Mouse (Mus musculus): ENCODE results near the gene Notch3. TPM values are rescaled to one million over a fixed set of nuclear protein-coding genes. Genes with fewer than 3 reads are reported as not detected.
A peak's percentile ranks its signal among the peaks of the same experiment; 100 is the strongest.
"Not testable (repeated sequence)": the region's sequence is repeated elsewhere in the genome, so short reads cannot be mapped to it uniquely, and the experiment has no call there.

Notch3 gene
- polyA plus RNA-seq, 1 experiment from 2014 or later: 14.5 TPM

- no peak overlapping the region for H3K4me3 ChIP-seq (replicated peaks; ENCODE audit: low read length)
- ATAC-seq (ENCODE audit: insufficient read depth, low FRiP score): no peak
- H3K27me3 ChIP-seq (ENCODE audit: control insufficient read depth, insufficient read depth, low read length): no peaks in the 10 kb centered on the region
- no peak overlapping the region for H3K27ac ChIP-seq (ENCODE audit: low read length)
- no peaks in the 10 kb centered on the region for H3K9me3 ChIP-seq (replicated peaks; ENCODE audit: control insufficient read depth, low read length)
- peaks cover 11% of the 10 kb centered on the region; the same call in 1 of the 2 replicates for H3K4me1 ChIP-seq (ENCODE audit: control insufficient read depth, insufficient read depth, low read length)
- H3K4me2 ChIP-seq (ENCODE audit: low read depth, low read length): no peak overlapping the region
- H3K36me3 ChIP-seq (ENCODE audit: control insufficient read depth, insufficient read depth, low read length): no peaks in the 10 kb centered on the region
- WGBS: 82% methylated on average over 5 of the region's 5 CpGs
- H3K9ac ChIP-seq (ENCODE audit: low read length): no peak overlapping the region
These were observed 73.8 kb downstream of the Notch3 start for GRCm38 (mm10) chr17:32092895-32093294.

DNA sequence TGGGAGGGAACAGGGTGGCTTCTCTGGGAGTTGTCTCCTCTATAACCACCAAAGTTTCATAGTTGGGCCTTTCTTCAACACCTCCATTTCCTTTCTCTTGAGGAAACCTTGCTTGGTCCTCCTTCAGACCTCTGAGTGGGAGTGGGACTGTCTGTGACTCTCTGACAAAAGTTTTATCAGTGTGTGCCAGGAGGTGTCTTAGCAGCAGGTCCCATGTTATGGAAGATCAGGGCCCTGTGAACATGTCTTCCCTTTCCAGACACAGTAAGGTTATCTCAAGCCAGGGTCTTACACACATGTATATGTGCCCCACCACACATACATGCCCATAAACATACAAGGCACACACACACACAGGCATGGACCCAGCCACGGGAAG lies 74.4 kb downstream of the Notch3 start:
- Histone ChIP-seq H3K36me3 (ENCODE audit: control insufficient read depth, insufficient read depth, low read length) (no peaks in the 10 kb centered on the region), H3K4me3 (replicated peaks; ENCODE audit: low read length) (no peak overlapping the region), H3K4me2 (ENCODE audit: low read depth, low read length) (no peak overlapping the region), H3K27me3 (ENCODE audit: control insufficient read depth, insufficient read depth, low read length) (no peaks in the 10 kb centered on the region), H3K4me1 (ENCODE audit: control insufficient read depth, insufficient read depth, low read length) (peaks cover 11% of the 10 kb centered on the region; the same call in 1 of the 2 replicates), H3K27ac (ENCODE audit: low read length) (no peak overlapping the region), H3K9ac (ENCODE audit: low read length) (no peak overlapping the region), H3K9me3 (replicated peaks; ENCODE audit: control insufficient read depth, low read length) (no peaks in the 10 kb centered on the region)
- ATAC-seq (ENCODE audit: insufficient read depth, low FRiP score): no peak
- WGBS: 73% methylated on average over 1 of the region's 1 CpGs

DNA sequence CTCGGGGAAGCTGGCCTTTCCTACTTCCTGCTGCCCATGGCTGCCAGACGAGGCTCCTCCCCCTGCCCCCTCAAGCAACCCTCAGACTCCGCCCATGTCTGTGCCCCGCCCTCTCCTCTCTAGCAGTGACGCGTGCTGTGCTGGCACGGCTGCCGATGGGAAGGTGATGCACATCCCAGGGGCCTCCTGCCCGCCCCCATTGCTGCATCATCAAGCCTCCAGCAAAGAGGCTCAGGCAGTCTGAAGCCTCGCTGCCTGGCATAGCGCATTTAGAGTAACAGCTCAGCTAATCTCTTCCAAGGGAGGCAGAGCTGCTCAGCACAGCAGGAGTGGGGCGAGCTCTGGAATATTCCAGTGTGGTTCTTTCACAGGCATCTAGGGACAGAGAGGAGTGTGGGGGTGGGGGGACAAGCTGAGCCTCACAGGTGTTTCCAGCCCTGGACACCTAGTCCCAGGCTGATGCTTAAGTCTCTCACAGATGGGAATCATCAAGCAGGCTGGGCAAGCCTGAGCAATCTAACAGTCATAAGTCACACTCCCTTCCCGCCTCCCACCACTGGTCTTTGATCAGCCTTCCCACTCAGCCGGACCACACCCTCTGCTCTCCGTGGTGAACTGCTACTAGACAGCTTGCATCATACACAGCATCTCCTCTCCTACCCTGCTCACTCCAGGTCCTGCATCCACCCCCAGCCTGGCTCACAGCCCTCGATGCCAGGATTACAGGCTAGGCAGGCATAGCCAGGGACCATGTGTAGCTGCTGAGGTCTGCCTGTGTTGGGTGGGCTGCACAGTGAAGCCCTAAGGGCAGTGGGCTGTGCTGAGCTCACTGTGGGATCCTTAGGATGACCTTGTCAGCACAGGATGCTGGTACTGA lies 75.0 kb downstream of the Notch3 start:
- peak overlapping the region; percentile 58; the same call in 1 of the 2 replicates for H3K9ac ChIP-seq (ENCODE audit: low read length)
- H3K36me3 ChIP-seq (ENCODE audit: control insufficient read depth, insufficient read depth, low read length); H3K27me3 ChIP-seq (ENCODE audit: control insufficient read depth, insufficient read depth, low read length); H3K9me3 ChIP-seq (replicated peaks; ENCODE audit: control insufficient read depth, low read length): not testable (repeated sequence)
- H3K4me1 ChIP-seq (ENCODE audit: control insufficient read depth, insufficient read depth, low read length): peaks cover 11% of the 10 kb centered on the region; the same call in 1 of the 2 replicates
- H3K4me2 ChIP-seq (ENCODE audit: low read depth, low read length): peak overlapping the region; percentile 61
- peak; percentile 92 for ATAC-seq (ENCODE audit: insufficient read depth, low FRiP score)
- H3K27ac ChIP-seq (ENCODE audit: low read length): peak overlapping the region; percentile 66
- WGBS: 6% methylated on average over 13 of the region's 16 CpGs
- peak overlapping the region; percentile 40 for H3K4me3 ChIP-seq (replicated peaks; ENCODE audit: low read length)

GRCm38 (mm10) chr17:32091032-32091363 lies 75.7 kb downstream of the Notch3 start:
- Histone ChIP-seq H3K27ac (ENCODE audit: low read length) (peak overlapping the region; percentile 66), H3K4me2 (ENCODE audit: low read depth, low read length) (peak overlapping the region; percentile 61), H3K27me3 (ENCODE audit: control insufficient read depth, insufficient read depth, low read length) (no peaks in the 10 kb centered on the region), H3K9me3 (replicated peaks; ENCODE audit: control insufficient read depth, low read length) (no peaks in the 10 kb centered on the region), H3K4me3 (replicated peaks; ENCODE audit: low read length) (peak overlapping the region; percentile 40), H3K36me3 (ENCODE audit: control insufficient read depth, insufficient read depth, low read length) (no peaks in the 10 kb centered on the region), H3K9ac (ENCODE audit: low read length) (peak overlapping the region; percentile 58; the same call in 1 of the 2 replicates), H3K4me1 (ENCODE audit: control insufficient read depth, insufficient read depth, low read length) (peaks cover 11% of the 10 kb centered on the region; the same call in 1 of the 2 replicates)
- peak; percentile 14; the same call in 1 of the 2 replicates for ATAC-seq (ENCODE audit: insufficient read depth, low FRiP score)
- 25% methylated on average over 1 of the region's 1 CpGs for WGBS

DNA sequence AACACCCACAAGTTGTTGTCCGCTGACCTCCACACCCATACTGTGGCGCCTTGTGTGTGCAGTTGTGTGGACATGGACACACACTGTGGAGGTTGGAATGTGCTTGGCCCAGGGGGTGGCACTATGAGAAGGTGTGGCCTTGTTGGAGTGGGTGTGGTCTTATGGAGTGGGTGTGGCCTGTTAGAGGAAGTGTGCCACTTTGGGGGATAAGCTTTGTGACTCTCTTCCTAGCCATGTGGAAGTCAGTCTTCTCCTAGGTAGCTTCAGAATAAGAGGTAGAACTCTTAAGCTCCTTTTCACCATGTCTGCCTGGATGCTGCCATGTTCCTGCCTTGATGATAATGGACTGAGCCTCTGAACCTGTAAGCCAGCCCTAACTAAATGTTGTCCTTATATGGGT lies 79.6 kb downstream of the Notch3 start:
- no peak for ATAC-seq (ENCODE audit: insufficient read depth, low FRiP score)

GRCm38 (mm10) chr17:32083351-32083750 lies 83.3 kb downstream of the Notch3 start:
- 94% methylated on average over 2 of the region's 2 CpGs for WGBS
- no peak for ATAC-seq (ENCODE audit: insufficient read depth, low FRiP score)

More for the DNA sequence above, 79.6 kb downstream of the Notch3 start:
- Histone ChIP-seq H3K4me2 (ENCODE audit: low read depth, low read length) (no peak overlapping the region), H3K36me3 (ENCODE audit: control insufficient read depth, insufficient read depth, low read length) (no peaks in the 10 kb centered on the region), H3K27me3 (ENCODE audit: control insufficient read depth, insufficient read depth, low read length) (no peaks in the 10 kb centered on the region), H3K27ac (ENCODE audit: low read length) (no peak overlapping the region), H3K9ac (ENCODE audit: low read length) (no peak overlapping the region), H3K4me3 (replicated peaks; ENCODE audit: low read length) (no peak overlapping the region), H3K9me3 (replicated peaks; ENCODE audit: control insufficient read depth, low read length) (no peaks in the 10 kb centered on the region), H3K4me1 (ENCODE audit: control insufficient read depth, insufficient read depth, low read length) (peaks cover 8% of the 10 kb centered on the region; the same call in 1 of the 2 replicates)
- 88% methylated on average over 2 of the region's 2 CpGs for WGBS

DNA sequence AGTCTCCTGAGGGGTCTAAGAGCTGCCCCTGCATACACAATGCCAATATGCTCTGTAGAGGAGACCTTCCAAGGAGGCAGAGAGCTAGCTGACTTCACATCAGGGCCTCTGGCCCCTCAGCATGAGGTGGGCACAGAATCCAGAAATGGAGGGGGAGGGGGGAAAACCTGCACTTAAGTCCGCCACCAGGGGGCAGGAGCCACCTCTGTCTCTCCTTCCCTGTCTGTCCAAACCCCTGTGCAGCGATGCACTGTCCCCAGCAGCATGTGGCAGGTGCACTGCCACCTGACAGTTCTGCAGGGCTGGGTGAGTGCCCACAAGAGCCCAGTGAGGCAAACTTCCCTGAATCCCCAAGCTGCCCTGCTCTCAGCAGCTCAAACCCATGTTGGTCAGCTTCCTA lies 91.5 kb downstream of the Notch3 start:
- WGBS: 0% methylated on average over 2 of the region's 2 CpGs
- Histone ChIP-seq H3K9me3 (replicated peaks; ENCODE audit: control insufficient read depth, low read length) (no peaks in the 10 kb centered on the region), H3K27ac (ENCODE audit: low read length) (no peak overlapping the region), H3K4me1 (ENCODE audit: control insufficient read depth, insufficient read depth, low read length) (no peaks in the 10 kb centered on the region), H3K27me3 (ENCODE audit: control insufficient read depth, insufficient read depth, low read length) (no peaks in the 10 kb centered on the region), H3K36me3 (ENCODE audit: control insufficient read depth, insufficient read depth, low read length) (no peaks in the 10 kb centered on the region), H3K4me3 (replicated peaks; ENCODE audit: low read length) (no peak overlapping the region), H3K4me2 (ENCODE audit: low read depth, low read length) (no peak overlapping the region), H3K9ac (ENCODE audit: low read length) (no peak overlapping the region)
- no peak for ATAC-seq (ENCODE audit: insufficient read depth, low FRiP score)

More at GRCm38 (mm10) chr17:32083351-32083750, 83.3 kb downstream of the Notch3 start:
- Histone ChIP-seq H3K4me2 (ENCODE audit: low read depth, low read length) (no peak overlapping the region), H3K9me3 (replicated peaks; ENCODE audit: control insufficient read depth, low read length) (0 out of 2 replicates have a peak, but pooled peaks cover 7% of the 10 kb centered on the region), H3K27ac (ENCODE audit: low read length) (no peak overlapping the region), H3K4me1 (ENCODE audit: control insufficient read depth, insufficient read depth, low read length) (no peaks in the 10 kb centered on the region), H3K27me3 (ENCODE audit: control insufficient read depth, insufficient read depth, low read length) (no peaks in the 10 kb centered on the region), H3K4me3 (replicated peaks; ENCODE audit: low read length) (no peak overlapping the region), H3K36me3 (ENCODE audit: control insufficient read depth, insufficient read depth, low read length) (no peaks in the 10 kb centered on the region), H3K9ac (ENCODE audit: low read length) (no peak overlapping the region)

DNA sequence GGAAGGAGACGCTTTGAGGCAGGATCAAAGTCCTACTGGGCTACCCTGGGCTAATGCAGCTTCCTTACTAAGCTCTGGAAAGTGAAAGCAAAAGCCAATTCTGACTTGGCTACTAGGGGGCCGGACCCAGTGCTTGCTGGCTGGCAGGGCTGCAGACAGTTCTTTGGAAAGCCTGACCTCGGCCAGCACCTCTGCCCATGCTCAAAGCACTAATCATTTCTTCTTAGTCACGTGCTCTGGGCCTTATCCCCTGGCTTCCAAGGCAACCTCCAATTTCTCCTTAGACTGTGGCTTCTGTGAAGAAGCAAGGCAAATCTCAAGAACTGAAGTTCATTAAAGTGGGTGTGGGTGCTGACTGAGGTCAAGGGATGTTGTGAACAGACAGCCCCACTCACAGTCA lies 92.0 kb downstream of the Notch3 start:
- Histone ChIP-seq H3K27ac (ENCODE audit: low read length) (no peak overlapping the region), H3K9ac (ENCODE audit: low read length) (no peak overlapping the region)

GRCm38 (mm10) chr17:32073359-32073758 lies 93.3 kb downstream of the Notch3 start:
- Histone ChIP-seq H3K4me1 (ENCODE audit: control insufficient read depth, insufficient read depth, low read length) (no peaks in the 10 kb centered on the region), H3K27ac (ENCODE audit: low read length) (no peak overlapping the region), H3K36me3 (ENCODE audit: control insufficient read depth, insufficient read depth, low read length) (no peaks in the 10 kb centered on the region), H3K9me3 (replicated peaks; ENCODE audit: control insufficient read depth, low read length) (no peaks in the 10 kb centered on the region), H3K4me2 (ENCODE audit: low read depth, low read length) (no peak overlapping the region), H3K27me3 (ENCODE audit: control insufficient read depth, insufficient read depth, low read length) (no peaks in the 10 kb centered on the region), H3K9ac (ENCODE audit: low read length) (no peak overlapping the region), H3K4me3 (replicated peaks; ENCODE audit: low read length) (no peak overlapping the region)
- no peak for ATAC-seq (ENCODE audit: insufficient read depth, low FRiP score)
- 3% methylated on average over 2 of the region's 2 CpGs for WGBS

More for the DNA sequence above, 92.0 kb downstream of the Notch3 start:
- Histone ChIP-seq H3K4me2 (ENCODE audit: low read depth, low read length) (no peak overlapping the region), H3K9me3 (replicated peaks; ENCODE audit: control insufficient read depth, low read length) (no peaks in the 10 kb centered on the region), H3K4me1 (ENCODE audit: control insufficient read depth, insufficient read depth, low read length) (no peaks in the 10 kb centered on the region), H3K36me3 (ENCODE audit: control insufficient read depth, insufficient read depth, low read length) (no peaks in the 10 kb centered on the region), H3K4me3 (replicated peaks; ENCODE audit: low read length) (no peak overlapping the region), H3K27me3 (ENCODE audit: control insufficient read depth, insufficient read depth, low read length) (no peaks in the 10 kb centered on the region)
- no peak for ATAC-seq (ENCODE audit: insufficient read depth, low FRiP score)
- 60% methylated on average over 4 of the region's 4 CpGs for WGBS
